Mouse (Mus musculus) gastrocnemius, adult 2 months (tissue): Measurements from ENCODE around the gene Map1a. TPM values are rescaled to one million over a fixed set of nuclear protein-coding genes. Genes with fewer than 3 reads are reported as not detected.

Experiments used
- DNase-seq: peaks from one replicate; pipeline ENCODE4 v3.0.0; 2022
- H3K27ac ChIP-seq: fragments of 200-600 bp; 2 replicates; pipeline ENCODE4 v1.8.1; 2022; ENCODE audit warnings: mild to moderate bottlenecking
- H3K4me3 ChIP-seq: fragments of 200-600 bp; 2 replicates; pipeline ENCODE4 v1.8.1; 2022; ENCODE audit warnings: mild to moderate bottlenecking, moderate library complexity
- CTCF ChIP-seq: fragments of 200-600 bp; IDR thresholded peaks from 2 replicates; pipeline ENCODE4 v1.8.1; 2022; ENCODE audit warnings: antibody characterized with exemption, mild to moderate bottlenecking, moderate library complexity
- intact Hi-C: fragments of 180-260 bp; cut with DNase I; formaldehyde crosslinking; loops from one replicate; pipeline ENCODE4 v1.15.1; 2025
- total RNA-seq, 2 experiments: library from RNA; stranded (reverse); gene quantifications; 2 replicates each; pipeline ENCODE4 v1.2.3; 2021

Map1a gene
- total RNA-seq, 2 experiments from 2014 or later = 9.1 to 16.5 TPM

DNA sequence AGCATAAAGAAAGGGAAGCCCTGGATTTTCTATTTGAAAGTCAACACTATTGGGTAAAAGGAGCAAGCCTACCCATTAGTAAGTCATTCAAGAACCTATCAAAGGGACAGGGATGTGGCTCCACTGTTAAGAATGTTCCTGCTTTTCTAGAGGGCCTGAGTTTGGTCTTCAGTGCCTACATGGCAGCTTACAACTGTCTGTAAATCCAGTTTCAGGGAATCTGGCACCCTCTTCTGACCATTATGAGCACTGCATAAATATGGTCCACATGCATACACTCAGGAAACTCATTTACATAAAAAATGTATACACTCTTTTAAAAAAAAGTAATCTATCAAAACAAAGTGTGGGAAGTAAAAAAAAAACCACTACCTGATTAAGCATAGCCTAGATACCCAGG, 49.7 kb downstream of the Map1a start:
- no peak for DNase-seq
- intact Hi-C loops = no loop called here
- TF ChIP-seq CTCF = peak; percentile 36
- Histone ChIP-seq H3K4me3 (no peak overlapping the region), H3K27ac (no peak overlapping the region)

DNA sequence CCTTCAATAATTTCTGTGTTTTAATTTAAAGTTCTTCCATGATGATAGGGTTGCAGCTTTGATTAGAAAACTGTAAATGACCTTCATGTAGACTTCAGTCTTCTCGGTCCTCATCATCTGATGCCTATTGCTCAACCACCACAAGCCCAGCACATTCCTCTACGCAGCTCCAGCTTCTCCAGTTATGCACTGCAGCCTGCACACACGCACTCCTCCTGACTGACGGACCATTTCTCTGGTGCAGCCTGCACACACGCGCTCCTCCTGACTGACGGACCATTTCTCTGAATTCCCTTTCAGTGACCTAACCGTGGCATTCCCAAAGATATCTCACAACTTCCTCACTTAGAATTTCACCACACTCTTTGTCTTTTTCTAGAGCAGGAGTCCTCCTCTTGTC, 63.8 kb downstream of the Map1a start:
- peak; percentile 52 for DNase-seq
- peak overlapping the region; percentile 97 for H3K4me3 ChIP-seq
- intact Hi-C loops = no loop called here
- TF ChIP-seq CTCF = no peak
- H3K27ac ChIP-seq = peak overlapping the region; percentile 93

DNA sequence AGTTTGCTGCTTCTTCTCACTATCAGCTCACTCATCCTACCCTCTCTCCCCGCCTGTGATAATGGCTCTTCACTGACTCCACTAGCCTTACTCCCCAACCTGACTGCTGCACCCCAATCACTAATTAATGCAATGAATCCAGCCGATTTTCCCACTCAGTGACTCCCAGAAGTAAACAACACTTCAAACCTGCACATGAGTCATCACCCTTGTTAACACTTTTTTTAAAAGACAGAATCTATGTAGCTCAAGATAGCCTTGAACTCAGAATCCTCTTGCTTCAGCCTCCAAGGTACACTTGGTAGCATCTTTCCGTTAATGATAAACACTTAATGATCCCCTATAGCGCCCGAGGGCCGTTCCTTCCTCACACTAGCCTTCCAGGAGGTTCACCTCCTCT, 65.0 kb downstream of the Map1a start:
- intact Hi-C loops = no loop called here

DNA sequence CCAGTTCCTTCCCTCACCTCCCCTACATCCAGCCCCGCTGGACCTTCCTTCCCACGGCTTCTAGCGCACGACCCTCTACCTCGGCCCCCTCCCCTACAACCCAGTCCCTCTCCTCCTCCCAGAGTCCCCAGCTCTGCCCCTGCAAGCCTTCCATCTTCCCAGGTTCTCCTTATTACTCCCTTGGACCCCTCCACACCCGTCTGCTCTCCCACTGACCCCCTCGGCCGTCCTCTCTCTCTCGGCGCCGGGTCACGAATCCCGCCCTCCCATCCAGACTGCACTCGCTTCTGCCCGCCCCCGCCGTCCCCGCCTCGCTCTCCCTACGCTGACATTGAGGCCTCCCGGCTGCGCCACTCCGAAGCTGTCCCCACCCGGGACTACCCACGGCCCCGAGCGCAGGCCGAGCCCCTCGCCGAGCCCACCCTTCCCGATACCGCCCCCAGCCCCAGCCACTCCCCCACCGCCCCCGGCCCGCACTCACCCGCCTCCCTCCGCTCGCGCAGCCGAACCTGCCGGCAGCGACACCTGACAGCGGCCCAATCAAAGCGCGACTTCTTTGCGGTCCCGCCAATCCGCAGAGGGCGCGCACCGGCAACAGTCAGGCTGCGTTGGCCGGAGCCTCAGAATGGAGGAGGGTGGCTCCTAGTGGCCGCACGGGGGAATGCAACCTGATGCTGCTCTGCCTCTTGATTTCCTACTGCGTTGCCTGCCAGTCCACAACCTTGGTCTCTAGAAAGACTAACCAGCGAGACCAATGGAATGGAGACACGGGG, 65.6 kb downstream of the Map1a start, which contains the start of gene Ppip5k1:
Gene Ppip5k1 (minus strand): TSS at position 577 of the 773 bp plus-strand sequence.
- peak within 1 kb of the TSS; percentile 97 for H3K4me3 ChIP-seq
- DNase-seq = peak; percentile 98
- peak within 1 kb of the TSS; percentile 93 for H3K27ac ChIP-seq
- intact Hi-C loops = no loop called here
- peak; percentile 93 for TF ChIP-seq CTCF

More for the DNA sequence above, 65.0 kb downstream of the Map1a start:
- Histone ChIP-seq H3K27ac (peak overlapping the region; percentile 93), H3K4me3 (peak overlapping the region; percentile 97)
- DNase-seq = no peak
- TF ChIP-seq CTCF = no peak

DNA sequence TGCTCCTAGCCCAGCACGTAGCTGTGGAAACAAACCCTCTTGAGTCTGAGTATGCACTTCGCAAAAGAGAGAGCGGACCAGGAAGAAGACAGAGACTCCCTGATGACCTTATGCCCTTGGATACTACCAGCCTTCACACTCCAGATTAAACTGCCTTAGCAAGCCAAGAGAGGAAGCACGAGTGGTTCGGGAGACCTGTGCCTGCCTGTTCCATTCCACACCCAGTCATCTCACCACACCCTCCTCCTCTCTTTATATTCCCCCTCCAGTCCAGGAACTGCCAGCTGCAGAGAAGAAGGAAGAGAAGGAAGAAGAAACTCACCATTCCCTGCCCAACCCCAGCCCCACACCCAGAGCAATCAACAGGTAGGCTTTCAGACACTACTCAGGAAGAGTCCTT, 68.1 kb downstream of the Map1a start, which contains the start of gene Ckmt1:
Gene Ckmt1 (plus strand): TSS at position 221 of the 400 bp plus-strand sequence.
- Histone ChIP-seq H3K4me3 (no peak within 1 kb of the TSS), H3K27ac (no peak within 1 kb of the TSS)
- intact Hi-C loops = no loop called here
- TF ChIP-seq CTCF = no peak
- no peak for DNase-seq

DNA sequence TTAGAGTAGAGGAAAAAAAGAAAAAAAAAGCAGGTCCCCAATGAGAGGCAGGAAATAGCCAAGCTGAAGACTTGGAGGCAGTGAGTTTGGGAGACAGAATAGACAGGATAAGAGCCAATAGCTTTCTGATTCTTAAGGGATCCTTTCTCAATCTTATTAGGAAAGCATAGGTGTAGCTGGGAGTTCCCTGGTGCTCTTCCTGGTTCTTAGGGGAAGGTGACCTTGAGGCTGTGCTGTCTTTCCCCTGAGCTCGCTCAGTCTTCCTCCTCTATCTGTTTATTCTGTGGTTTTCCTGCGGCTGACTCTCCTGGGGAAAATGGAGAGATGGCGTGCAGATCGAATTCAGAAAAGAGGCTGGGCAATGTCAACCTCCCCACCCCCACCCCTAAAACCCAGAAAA, 68.6 kb downstream of the Map1a start:
- TF ChIP-seq CTCF = no peak
- DNase-seq = no peak
- intact Hi-C loops = no loop called here
- no peak overlapping the region for H3K4me3 ChIP-seq
- no peak overlapping the region for H3K27ac ChIP-seq

DNA sequence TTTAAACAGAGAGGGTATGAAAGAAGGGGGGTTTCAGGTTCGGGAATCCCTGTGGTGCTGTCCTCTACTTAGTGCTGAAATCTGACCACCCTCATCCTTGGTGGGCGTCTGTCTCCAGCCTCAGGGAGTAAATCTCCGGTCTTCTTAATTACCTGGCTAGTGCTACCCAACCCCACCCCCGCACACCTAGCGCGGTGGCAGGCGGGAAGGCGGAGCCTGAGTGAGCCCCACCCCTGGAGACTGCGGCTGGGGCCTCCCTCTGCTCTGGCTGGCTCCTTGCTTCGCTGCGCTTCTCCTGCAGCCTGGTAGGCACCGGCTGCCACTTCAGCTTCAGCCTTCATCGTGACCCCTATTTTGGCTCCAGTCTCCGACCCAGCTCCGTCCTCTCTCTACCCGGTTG, 69.0 kb downstream of the Map1a start:
- intact Hi-C loops = no loop called here
- Histone ChIP-seq H3K4me3 (no peak overlapping the region), H3K27ac (no peak overlapping the region)
- no peak for TF ChIP-seq CTCF
- DNase-seq = no peak

DNA sequence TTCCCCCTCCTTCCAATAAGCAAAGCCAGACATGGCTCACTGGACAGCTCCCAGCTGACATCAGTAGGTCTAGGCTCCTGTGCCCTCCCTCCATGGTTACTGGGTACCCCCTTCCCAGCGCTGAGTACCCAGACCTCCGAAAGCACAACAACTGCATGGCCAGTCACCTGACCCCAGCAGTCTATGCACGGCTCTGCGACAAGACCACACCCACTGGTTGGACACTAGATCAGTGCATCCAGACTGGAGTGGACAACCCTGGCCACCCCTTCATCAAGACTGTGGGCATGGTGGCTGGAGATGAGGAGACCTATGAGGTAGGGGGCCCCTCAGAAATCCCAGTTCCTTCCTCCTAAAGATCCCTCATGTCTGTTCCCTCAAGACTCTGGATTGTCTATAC, 70.1 kb downstream of the Map1a start:
- H3K27ac ChIP-seq = no peak overlapping the region
- intact Hi-C loops = no loop called here
- H3K4me3 ChIP-seq = no peak overlapping the region
- TF ChIP-seq CTCF = no peak
- DNase-seq = no peak

Other genes with a start within 250 kb of the Map1a start
- gene Tgm5, start 203.8 kb upstream of the Map1a start, total RNA-seq = under 1 TPM in 1 of 2 experiments, not detected in 1; 0.11 TPM
- gene Tgm7, start 179.8 kb upstream of the Map1a start, total RNA-seq = not detected
- gene Adal, start 149.2 kb upstream of the Map1a start, total RNA-seq = 10 to 100 TPM; 12.4 to 17.1 TPM
- gene Lcmt2, start 148.9 kb upstream of the Map1a start, total RNA-seq = 1 to 10 TPM; 3.1 to 4.4 TPM
- 10 to 100 TPM; 10.3 to 10.9 TPM for gene Tubgcp4, start 118.9 kb upstream of the Map1a start, total RNA-seq
- gene Zscan29, start 118.5 kb upstream of the Map1a start, total RNA-seq = 1 to 10 TPM; 5.2 to 5.5 TPM
- gene Trp53bp1, start 18.2 kb upstream of the Map1a start, total RNA-seq = 10 to 100 TPM; 15.9 to 16.0 TPM
- gene Ppip5k1, start 65.8 kb downstream of the Map1a start, total RNA-seq = 100 to 1,000 TPM in 1 of 2 experiments, 10 to 100 TPM in 1; 70.6 to 144 TPM
- not detected for gene Ckmt1, start 68.1 kb downstream of the Map1a start, total RNA-seq
- under 1 TPM in 1 of 2 experiments, not detected in 1; 0.18 TPM for gene Strc, start 97.6 kb downstream of the Map1a start, total RNA-seq
- gene Pdia3, start 124.2 kb downstream of the Map1a start, total RNA-seq = 10 to 100 TPM; 34.1 to 46.9 TPM
- gene Catsper2, start 124.2 kb downstream of the Map1a start, total RNA-seq = 1 to 10 TPM; 1.6 to 2.8 TPM
- not detected for gene Ell3, start 154.7 kb downstream of the Map1a start, total RNA-seq
- gene Serf2, start 159.6 kb downstream of the Map1a start, total RNA-seq = 100 to 1,000 TPM; 286 to 358 TPM
- gene Hypk, start 163.7 kb downstream of the Map1a start, total RNA-seq = 10 to 100 TPM; 21.0 to 21.7 TPM
- not detected for gene Serinc4, start 167.2 kb downstream of the Map1a start, total RNA-seq
- 10 to 100 TPM; 24.2 to 27.6 TPM for gene Mfap1b, start 184.5 kb downstream of the Map1a start, total RNA-seq
- 10 to 100 TPM; 17.3 to 21.6 TPM for gene Mfap1a, start 217.1 kb downstream of the Map1a start, total RNA-seq
- 1 to 10 TPM; 1.7 to 2.4 TPM for gene Wdr76, start 217.1 kb downstream of the Map1a start, total RNA-seq